Mouse (Mus musculus): ENCODE results near the gene Olfr193. TPM values are rescaled to one million over a fixed set of nuclear protein-coding genes. Genes with fewer than 3 reads are reported as not detected.

Olfr193 gene
- polyA plus RNA-seq, 1 experiment from 2014 or later: not detected

Other genes with a start within 250 kb of the Olfr193 start
- gene Olfr177, start 237.1 kb downstream of the Olfr193 start, polyA plus RNA-seq (2016; fragmentation: Nextera tagmentation; extraction: Ambion mirVana): not detected in 2 replicates
- not detected in 2 replicates for gene Olfr178, start 219.8 kb downstream of the Olfr193 start, polyA plus RNA-seq (2016; fragmentation: Nextera tagmentation; extraction: Ambion mirVana)
- gene Olfr181, start 183.1 kb downstream of the Olfr193 start, polyA plus RNA-seq (2016; fragmentation: Nextera tagmentation; extraction: Ambion mirVana): not detected in 2 replicates
- gene Olfr180, start 182.5 kb downstream of the Olfr193 start, polyA plus RNA-seq (2016; fragmentation: Nextera tagmentation; extraction: Ambion mirVana): not detected in 2 replicates
- gene Olfr183, start 116.5 kb downstream of the Olfr193 start, polyA plus RNA-seq (2016; fragmentation: Nextera tagmentation; extraction: Ambion mirVana): not detected in 2 replicates
- not detected in 2 replicates for gene Olfr186, start 81.6 kb downstream of the Olfr193 start, polyA plus RNA-seq (2016; fragmentation: Nextera tagmentation; extraction: Ambion mirVana)
- gene Olfr187, start 72.1 kb downstream of the Olfr193 start, polyA plus RNA-seq (2016; fragmentation: Nextera tagmentation; extraction: Ambion mirVana): not detected in 2 replicates
- not detected in 2 replicates for gene Olfr190, start 33.9 kb downstream of the Olfr193 start, polyA plus RNA-seq (2016; fragmentation: Nextera tagmentation; extraction: Ambion mirVana)
- not detected in 2 replicates for gene Olfr191, start 22.1 kb downstream of the Olfr193 start, polyA plus RNA-seq (2016; fragmentation: Nextera tagmentation; extraction: Ambion mirVana)
- gene Olfr194, start 9.2 kb upstream of the Olfr193 start, polyA plus RNA-seq (2016; fragmentation: Nextera tagmentation; extraction: Ambion mirVana): not detected in 2 replicates
- not detected in 2 replicates for gene Olfr195, start 35.2 kb upstream of the Olfr193 start, polyA plus RNA-seq (2016; fragmentation: Nextera tagmentation; extraction: Ambion mirVana)
- not detected in 2 replicates for gene Olfr196, start 58.6 kb upstream of the Olfr193 start, polyA plus RNA-seq (2016; fragmentation: Nextera tagmentation; extraction: Ambion mirVana)
- gene Olfr198, start 91.7 kb upstream of the Olfr193 start, polyA plus RNA-seq (2016; fragmentation: Nextera tagmentation; extraction: Ambion mirVana): not detected in 2 replicates
- gene Olfr199, start 107.9 kb upstream of the Olfr193 start, polyA plus RNA-seq (2016; fragmentation: Nextera tagmentation; extraction: Ambion mirVana): not detected in 2 replicates
- not detected in 2 replicates for gene Olfr201, start 160.8 kb upstream of the Olfr193 start, polyA plus RNA-seq (2016; fragmentation: Nextera tagmentation; extraction: Ambion mirVana)
- gene Olfr202, start 174.9 kb upstream of the Olfr193 start, polyA plus RNA-seq (2016; fragmentation: Nextera tagmentation; extraction: Ambion mirVana): not detected in 2 replicates
- not detected in 2 replicates for gene Olfr203, start 187.0 kb upstream of the Olfr193 start, polyA plus RNA-seq (2016; fragmentation: Nextera tagmentation; extraction: Ambion mirVana)
- gene Olfr204, start 206.4 kb upstream of the Olfr193 start, polyA plus RNA-seq (2016; fragmentation: Nextera tagmentation; extraction: Ambion mirVana): not detected in 2 replicates
- not detected in 2 replicates for gene Olfr205, start 219.3 kb upstream of the Olfr193 start, polyA plus RNA-seq (2016; fragmentation: Nextera tagmentation; extraction: Ambion mirVana)
- not detected in 2 replicates for gene Olfr206, start 237.4 kb upstream of the Olfr193 start, polyA plus RNA-seq (2016; fragmentation: Nextera tagmentation; extraction: Ambion mirVana)

Data from limb, embryonic 10.5 days (tissue).